Mouse (Mus musculus): Measurements from ENCODE around the gene Rplp0.
"Not testable (repeated sequence)": the region's sequence is repeated elsewhere in the genome, so short reads cannot be mapped to it uniquely, and the experiment has no call there.

Rplp0 gene

GRCm38 (mm10) chr5:115553801-115554420 lies 5.4 kb upstream of the Rplp0 start:
- no peak for DNase-seq

DNA sequence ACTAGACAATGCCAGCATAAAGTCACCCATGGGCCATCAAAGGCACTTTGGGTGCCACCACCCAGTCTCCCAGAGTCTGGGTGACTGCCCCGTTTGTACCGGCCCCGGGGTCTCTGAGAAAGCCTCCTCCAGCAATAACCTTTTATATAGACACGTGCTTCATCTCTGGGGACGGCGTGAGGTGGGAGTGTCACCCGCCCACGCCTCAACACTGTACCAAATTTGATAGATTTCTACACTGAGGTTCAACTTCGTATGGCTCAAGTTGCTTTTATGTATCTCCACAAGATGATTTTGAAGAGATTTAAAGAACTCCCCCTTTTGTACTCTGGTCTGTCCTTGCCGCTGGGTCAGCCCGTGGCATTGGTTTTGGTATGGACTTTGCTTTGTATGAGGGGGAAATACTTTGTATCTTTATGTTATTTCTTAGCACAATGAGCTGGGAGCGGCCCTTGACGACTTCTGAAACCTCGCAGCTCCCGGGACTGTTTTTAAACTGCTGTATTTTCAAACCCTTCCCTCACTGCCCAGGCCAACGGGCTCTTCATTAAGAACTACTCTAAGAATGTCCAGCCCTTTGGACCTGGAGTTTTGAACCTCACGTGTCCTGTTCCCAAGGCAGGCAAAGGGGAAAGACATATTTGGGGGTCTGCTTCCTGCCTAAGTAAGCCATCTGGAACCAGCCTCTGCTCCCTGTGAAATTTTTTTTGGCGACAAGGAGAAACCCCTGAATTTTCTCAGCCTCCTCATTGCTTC lies 4.6 kb upstream of the Rplp0 start:
- DNase-seq = no peak

- peak; percentile 86 for DNase-seq
Observed at GRCm38 (mm10) chr5:115556217-115556616, 3.0 kb upstream of the Rplp0 start.

DNA sequence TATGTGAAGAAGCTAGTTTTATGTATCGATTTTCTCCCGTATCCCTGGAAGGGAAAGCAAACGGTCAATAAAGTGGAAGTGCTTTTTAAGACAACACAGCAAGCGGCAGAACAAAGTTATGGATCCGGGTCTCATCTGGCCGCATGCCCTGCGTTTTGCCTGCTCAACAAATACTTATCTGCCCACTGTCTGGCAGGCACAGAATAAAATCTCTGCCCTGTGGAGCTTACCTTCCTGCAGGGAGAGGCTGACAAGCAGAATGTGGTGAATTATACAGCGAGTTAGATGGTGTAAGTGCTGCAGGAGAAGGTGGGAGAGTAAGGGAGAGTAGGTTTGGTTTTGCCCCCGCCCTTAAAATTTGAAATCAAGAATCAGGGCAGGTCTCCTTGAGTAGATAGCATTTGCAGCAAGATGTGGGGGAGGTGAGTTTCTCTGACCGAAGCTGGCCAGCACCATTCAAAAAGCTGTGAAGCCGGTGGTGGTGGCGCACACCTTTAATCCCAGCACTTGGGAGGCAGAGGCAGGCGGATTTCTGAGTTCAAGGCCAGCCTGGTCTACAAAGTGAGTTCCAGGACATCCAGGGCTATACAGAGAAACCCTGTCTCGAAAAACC lies 979 bp upstream of the Rplp0 start:
- no peak for DNase-seq

- DNase-seq = no peak
Observed at GRCm38 (mm10) chr5:115560336-115560905, 1.2 kb downstream of the Rplp0 start.

- no peak for DNase-seq
Observed at GRCm38 (mm10) chr5:115563771-115564585, 4.7 kb downstream of the Rplp0 start.

DNA sequence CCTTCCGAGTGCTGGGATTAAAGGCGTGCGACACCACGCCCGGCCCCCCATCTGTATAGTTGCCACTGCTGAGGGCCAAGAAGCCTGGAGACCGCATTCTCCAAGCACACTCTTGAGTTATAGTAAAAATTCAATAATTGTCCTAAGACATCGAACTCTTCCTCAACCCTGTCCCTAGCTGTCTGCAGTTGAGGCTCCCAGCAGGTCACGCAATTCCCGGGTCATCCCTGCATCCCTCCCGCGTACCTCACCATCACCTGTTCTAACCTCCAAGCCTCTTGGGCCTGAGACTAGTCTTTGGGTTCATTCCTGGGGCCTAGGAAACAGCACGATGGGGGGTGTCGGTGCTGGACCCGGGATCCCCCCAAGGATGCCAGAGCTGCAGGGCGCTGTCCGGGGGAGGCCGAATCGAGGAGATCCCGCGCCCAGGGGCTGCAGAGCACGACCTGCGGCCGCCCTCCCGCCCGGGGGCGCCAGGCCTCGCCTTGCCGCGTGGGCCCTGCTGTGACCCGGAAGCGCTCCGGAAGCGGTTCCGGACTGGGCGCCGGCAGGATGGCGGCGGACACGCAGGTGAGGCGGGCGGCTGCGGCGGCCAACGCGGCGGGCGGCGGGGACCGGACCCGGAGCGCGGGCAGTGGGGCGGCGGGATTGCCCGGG lies 5.6 kb downstream of the Rplp0 start, which contains the start of gene Gcn1l1:
TSS of gene Gcn1l1 (plus strand) at position 518 of the 657 bp plus-strand sequence.
- DNase-seq = peak; percentile 78

DNA sequence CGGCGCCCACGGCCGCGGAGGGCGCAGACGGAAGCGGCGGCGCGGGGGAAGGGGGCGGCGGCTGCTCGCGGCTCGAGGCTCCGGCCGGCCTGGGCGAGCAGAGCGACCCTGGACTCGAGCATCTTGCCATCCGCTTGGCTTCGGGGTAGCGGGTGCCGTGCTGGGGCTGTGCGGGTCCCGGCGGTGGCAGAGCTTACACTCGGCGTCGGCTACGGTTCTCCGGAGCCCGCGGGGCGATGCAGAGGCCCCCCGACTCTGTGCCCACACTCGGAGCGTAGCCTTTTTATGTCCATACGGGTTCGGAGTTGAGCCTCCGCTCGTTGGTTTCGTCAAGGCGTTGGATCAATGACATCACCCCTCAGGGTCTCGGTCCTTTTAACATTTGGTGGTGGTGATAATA lies 6.1 kb downstream of the Rplp0 start:
- no peak for DNase-seq

DNA sequence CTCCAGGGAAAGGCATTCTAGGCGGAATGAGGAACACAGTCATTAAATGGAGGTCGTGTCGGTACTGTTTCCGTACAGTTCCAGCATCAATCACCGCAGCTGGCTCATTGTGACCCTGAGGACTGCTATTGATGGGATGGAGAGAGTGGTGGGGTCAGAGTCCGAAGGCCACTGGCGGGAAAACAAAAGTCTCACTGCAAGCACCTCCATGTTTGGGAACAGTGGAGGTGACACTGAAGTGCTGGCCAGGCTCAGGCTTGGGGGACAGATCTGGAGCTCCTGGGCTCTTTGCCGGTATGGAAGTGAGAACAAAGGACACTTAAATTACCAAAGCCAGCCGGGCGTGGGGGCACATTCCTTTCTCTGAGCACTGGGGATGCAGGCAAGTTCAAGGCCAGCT lies 9.4 kb downstream of the Rplp0 start:
- DNase-seq = no peak

GRCm38 (mm10) chr5:115569308-115569707 lies 10.0 kb downstream of the Rplp0 start:
- no peak for DNase-seq

- no peak for DNase-seq
Observed at GRCm38 (mm10) chr5:115569721-115570120, 10.5 kb downstream of the Rplp0 start.

DNA sequence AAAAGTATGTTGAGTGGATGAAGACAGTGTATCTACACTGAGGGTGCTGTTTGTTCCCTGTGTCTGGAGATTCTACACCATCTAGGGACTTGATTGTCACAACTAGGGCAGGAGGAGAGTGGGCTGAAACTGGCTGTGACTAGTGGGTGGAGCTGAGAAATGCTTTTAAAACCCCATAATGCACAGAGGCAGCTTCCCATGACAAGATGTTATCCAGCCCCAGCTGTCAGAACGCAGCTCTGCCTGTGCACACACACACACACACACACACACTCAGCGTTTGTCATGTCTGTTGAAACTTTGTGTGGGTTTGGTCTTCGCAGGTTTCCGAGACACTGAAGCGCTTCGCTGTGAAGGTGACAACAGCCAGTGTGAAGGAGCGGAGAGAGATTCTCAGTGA lies 11.8 kb downstream of the Rplp0 start:
- DNase-seq = no peak

GRCm38 (mm10) chr5:115572679-115573535 lies 13.6 kb downstream of the Rplp0 start:
- peak; percentile 58 for DNase-seq

DNA sequence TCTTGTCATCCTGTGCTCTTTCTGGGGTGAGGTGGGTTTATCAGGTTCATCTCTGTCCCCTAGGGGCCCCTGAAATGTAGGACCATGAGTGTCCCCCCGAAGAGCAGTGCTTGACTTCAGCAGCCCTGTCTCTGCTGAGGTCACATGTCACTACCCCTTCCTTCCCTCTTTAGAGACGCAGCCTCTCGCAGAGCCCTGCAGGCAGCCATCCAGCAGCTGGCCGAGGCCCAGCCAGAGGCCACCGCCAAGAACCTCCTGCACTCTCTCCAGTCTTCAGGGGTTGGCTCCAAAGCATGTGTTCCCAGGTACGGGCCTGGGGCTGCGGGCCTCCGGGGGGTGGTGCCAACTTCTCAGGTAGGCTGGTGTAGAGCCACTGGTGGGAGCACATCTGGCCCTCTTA lies 15.7 kb downstream of the Rplp0 start:
- DNase-seq = peak; percentile 31

GRCm38 (mm10) chr5:115577686-115578085 lies 18.4 kb downstream of the Rplp0 start:
- DNase-seq = not testable (repeated sequence)

GRCm38 (mm10) chr5:115578922-115579321 lies 19.7 kb downstream of the Rplp0 start:
- no peak for DNase-seq

GRCm38 (mm10) chr5:115579363-115579762 lies 20.1 kb downstream of the Rplp0 start:
- DNase-seq = no peak

DNA sequence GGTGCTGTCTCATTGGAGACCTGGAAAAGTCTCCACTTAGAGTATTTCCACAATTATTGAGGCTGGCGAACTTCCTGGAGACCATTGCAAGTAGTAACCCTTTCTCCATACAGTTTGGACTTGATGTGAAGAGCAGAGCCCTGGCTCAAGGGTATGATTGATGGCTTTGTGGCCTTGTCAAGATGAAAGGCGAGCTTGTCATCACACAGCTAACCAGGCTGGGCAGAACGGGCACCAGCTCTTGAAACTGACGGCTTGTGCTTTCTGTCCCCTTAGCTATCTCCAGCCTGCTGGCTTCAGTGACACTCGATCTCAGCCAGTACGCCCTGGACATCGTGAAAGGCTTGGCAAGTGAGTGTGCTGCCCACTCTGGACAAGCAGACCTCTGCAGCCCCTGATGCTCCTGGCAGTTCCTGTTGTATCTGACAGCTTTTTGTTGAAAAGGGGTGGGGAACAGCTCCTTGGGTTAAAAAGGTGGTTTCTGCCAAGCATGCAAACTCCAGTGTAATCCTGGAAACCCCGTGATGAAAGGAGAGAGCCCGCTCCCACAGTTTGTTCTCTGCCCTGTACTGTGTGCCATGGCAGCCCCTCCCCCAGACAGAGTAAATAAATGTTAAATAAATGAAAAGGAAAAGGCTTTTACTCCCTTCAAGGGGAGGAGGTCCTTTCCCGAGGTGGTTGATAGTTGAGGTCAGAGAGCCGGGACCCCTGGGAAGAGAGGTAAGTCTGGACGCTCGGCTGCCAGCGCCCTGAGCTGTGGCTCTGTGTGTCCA lies 21.1 kb downstream of the Rplp0 start:
- no peak for DNase-seq

- no peak for DNase-seq
Observed at GRCm38 (mm10) chr5:115581662-115582061, 22.4 kb downstream of the Rplp0 start.

DNA sequence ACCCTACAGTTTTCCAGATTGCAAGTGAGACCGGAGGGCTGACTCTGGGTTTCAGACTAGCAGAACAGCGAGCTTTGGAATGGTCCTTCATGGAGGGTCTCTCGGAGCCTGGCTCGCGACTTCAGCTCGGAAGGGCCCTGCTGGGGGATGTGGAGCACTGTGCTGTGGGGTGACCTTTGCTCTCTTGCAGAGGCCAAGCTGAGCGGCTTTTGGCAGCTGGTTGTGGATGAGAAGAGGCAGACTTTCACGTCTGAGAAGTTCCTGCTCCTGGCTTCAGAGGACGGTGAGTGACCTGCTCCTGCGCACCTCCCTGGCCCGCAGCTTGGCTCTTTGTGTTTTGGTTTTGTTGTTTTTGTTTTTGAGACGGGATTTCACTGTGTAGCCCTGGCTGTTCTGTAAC lies 26.3 kb downstream of the Rplp0 start:
- DNase-seq = no peak

GRCm38 (mm10) chr5:115586166-115586565 lies 26.9 kb downstream of the Rplp0 start:
- DNase-seq = no peak
